Mouse (Mus musculus): ENCODE results near the gene Setd2. TPM values are rescaled to one million over a fixed set of nuclear protein-coding genes. Genes with fewer than 3 reads are reported as not detected.

Setd2 gene
- polyA plus RNA-seq, 1 experiment = 1.1 TPM

DNA sequence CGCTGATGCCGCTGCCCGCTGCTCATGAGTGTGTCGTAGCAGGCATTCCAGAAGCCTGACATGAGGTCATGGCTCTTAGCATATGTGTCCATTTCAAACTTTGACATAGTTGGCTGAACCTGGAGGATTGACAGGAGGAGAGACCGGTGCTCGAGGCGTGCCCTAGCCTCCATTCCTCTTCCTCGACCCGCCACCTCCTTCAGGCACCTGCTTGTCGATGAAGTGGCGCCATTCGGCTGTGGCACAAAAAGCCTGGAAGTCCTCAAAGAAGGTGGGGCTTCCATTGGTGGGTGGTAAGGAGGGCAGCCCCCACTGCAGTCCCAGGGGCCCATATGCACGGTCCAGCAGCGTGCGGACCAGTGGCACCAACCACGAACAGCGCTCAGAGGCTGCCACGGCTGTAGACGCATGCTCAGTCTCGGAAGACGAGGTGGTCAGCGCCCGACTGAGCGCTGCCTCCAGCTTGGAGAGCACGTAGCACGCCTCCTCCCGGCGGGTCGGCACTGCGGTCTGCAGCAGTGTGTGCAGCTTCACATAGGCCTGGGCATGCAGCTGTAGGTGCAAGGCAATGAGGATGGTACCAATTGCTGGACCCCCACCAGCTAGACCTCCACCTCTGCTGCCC lies 99.4 kb downstream of the Setd2 start:
- Histone ChIP-seq H3K4me1 (ENCODE audit: control insufficient read depth) (no peaks in the 10 kb centered on the region), H3K9me3 (ENCODE audit: control insufficient read depth, low read length) (no peaks in the 10 kb centered on the region), H3K4me3 (replicated peaks) (no peak overlapping the region), H3K36me3 (ENCODE audit: control insufficient read depth) (peaks cover 16% of the 10 kb centered on the region), H3K27me3 (ENCODE audit: control insufficient read depth) (no peaks in the 10 kb centered on the region)
- TF ChIP-seq TAL1 (IDR thresholded peaks at IDR 0.05; ENCODE audit: low read length) (no peak), GATA1 (IDR thresholded peaks at IDR 0.05; ENCODE audit: low read length) (no peak)

DNA sequence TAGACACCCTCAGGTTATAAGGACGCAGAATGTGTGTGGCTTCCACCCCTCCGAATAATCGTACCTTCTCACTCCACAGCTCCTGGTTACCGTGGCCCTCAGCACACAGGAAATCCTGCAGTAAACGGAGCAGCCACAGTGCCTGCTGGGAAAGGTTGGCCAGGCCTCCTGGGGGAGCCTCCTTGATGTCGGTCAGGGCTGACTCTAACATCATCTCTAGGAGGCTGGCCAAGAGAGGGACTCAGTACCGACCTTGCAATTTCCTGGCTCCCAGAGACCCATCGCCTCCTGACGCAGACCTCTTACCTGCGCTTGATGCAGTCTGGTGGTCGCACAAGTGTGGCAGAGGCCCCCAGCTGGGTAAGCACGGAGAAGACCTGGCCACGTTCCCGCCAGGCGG lies 100.3 kb downstream of the Setd2 start:
- Histone ChIP-seq H3K27me3 (ENCODE audit: control insufficient read depth) (no peaks in the 10 kb centered on the region), H3K36me3 (ENCODE audit: control insufficient read depth) (peaks cover 16% of the 10 kb centered on the region)
- TF ChIP-seq GATA1 (IDR thresholded peaks at IDR 0.05; ENCODE audit: low read length) (no peak), TAL1 (IDR thresholded peaks at IDR 0.05; ENCODE audit: low read length) (no peak)

DNA sequence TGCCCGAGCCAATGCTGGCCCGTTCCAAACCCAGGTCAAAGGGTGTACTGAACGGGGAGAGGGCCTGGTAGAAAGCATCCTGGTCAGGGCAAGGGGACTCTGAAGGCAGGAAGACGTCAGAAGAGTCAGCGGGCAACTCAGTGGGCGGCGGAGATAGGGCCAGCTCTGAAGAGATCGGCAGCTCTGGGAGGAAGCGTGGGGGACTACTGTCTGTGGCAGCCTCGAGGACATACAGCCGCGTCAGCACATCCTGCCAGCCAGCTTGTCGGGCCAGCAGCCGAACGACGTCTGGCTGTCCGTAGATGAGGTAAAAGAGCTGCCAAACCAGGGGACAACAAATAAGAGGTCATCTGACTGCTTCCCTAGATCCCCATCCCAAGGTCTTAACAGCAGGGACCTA lies 101.5 kb downstream of the Setd2 start:
- Histone ChIP-seq H3K36me3 (ENCODE audit: control insufficient read depth) (peaks cover 12% of the 10 kb centered on the region), H3K4me1 (ENCODE audit: control insufficient read depth) (no peaks in the 10 kb centered on the region), H3K27me3 (ENCODE audit: control insufficient read depth) (no peaks in the 10 kb centered on the region), H3K9me3 (ENCODE audit: control insufficient read depth, low read length) (no peaks in the 10 kb centered on the region), H3K4me3 (replicated peaks) (no peak overlapping the region)
- no peak for TF ChIP-seq GATA1 (IDR thresholded peaks at IDR 0.05; ENCODE audit: low read length)
- TF ChIP-seq TAL1 (IDR thresholded peaks at IDR 0.05; ENCODE audit: low read length) = no peak

More for the DNA sequence above, 100.3 kb downstream of the Setd2 start:
- no peak overlapping the region for H3K4me3 ChIP-seq (replicated peaks)
- no peaks in the 10 kb centered on the region for H3K4me1 ChIP-seq (ENCODE audit: control insufficient read depth)
- H3K9me3 ChIP-seq (ENCODE audit: control insufficient read depth, low read length) = no peaks in the 10 kb centered on the region

DNA sequence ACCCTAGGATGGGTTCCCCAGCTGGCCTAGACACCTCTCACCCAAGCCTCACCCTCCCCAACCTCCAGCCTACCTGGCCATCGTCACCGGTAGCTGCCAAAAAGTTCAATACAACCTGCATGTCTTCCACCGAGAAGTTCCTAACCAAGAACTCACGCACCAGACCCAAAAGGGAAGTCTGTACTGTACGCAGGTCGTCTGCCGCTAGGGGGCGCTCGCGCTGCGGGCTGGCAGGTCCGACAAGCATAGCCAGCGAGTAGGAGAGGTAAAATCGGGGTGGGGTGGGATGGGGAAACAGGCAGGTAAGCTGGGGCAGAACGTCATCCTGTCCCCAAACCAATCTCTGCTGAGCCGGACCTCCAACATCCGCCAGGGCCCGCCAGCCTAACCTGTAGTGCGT lies 102.8 kb downstream of the Setd2 start:
- Histone ChIP-seq H3K4me3 (replicated peaks) (no peak overlapping the region), H3K36me3 (ENCODE audit: control insufficient read depth) (peaks cover 12% of the 10 kb centered on the region), H3K9me3 (ENCODE audit: control insufficient read depth, low read length) (no peaks in the 10 kb centered on the region), H3K27me3 (ENCODE audit: control insufficient read depth) (no peaks in the 10 kb centered on the region), H3K4me1 (ENCODE audit: control insufficient read depth) (no peaks in the 10 kb centered on the region)
- TF ChIP-seq TAL1 (IDR thresholded peaks at IDR 0.05; ENCODE audit: low read length) (no peak), GATA1 (IDR thresholded peaks at IDR 0.05; ENCODE audit: low read length) (no peak)

DNA sequence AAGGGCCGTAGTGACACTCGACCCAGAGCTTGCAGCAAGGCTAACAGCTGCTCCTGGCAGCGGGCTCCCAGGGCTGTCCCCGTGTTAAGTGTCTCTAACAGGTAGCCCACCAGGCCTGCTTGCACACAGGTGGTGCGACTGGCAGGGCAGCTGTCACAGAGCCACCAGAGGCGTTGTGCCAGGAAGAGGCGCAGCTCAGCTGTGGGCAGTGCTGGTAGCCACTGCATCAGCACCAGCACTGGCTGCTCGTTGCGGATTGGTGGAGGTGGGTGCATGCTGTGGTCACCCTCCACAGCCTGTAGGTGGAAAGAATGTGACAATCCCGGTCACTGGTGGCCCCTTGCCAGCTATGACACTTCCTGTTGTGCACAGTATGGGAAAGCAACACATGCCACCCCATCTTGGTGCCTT lies 106.2 kb downstream of the Setd2 start:
- Histone ChIP-seq H3K27me3 (ENCODE audit: control insufficient read depth) (no peaks in the 10 kb centered on the region), H3K4me3 (replicated peaks) (no peak overlapping the region), H3K36me3 (ENCODE audit: control insufficient read depth) (peaks cover 5% of the 10 kb centered on the region), H3K9me3 (ENCODE audit: control insufficient read depth, low read length) (no peaks in the 10 kb centered on the region), H3K4me1 (ENCODE audit: control insufficient read depth) (no peaks in the 10 kb centered on the region)
- no peak for TF ChIP-seq TAL1 (IDR thresholded peaks at IDR 0.05; ENCODE audit: low read length)
- no peak for TF ChIP-seq GATA1 (IDR thresholded peaks at IDR 0.05; ENCODE audit: low read length)

DNA sequence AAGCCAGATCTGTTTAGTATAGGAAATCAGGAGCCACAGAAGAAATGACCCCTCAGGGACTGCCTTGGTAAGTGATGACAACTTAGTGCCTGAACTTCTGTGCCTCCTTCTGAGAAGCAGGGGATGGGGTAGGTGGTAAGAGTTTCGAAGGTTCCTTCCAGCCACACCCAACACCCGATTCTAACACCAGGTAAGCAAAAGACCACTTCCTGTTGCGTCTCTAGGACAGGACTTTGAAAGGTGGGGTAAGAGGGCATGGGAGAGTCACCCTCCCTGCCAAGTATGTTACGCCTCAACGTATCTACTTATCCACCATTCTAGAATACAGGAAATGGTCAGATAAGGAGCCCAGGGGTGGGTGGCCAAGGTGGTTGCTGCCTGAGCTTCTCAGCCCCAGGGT lies 108.6 kb downstream of the Setd2 start:
- TF ChIP-seq TAL1 (IDR thresholded peaks at IDR 0.05; ENCODE audit: low read length) = no peak
- TF ChIP-seq GATA1 (IDR thresholded peaks at IDR 0.05; ENCODE audit: low read length) = no peak

DNA sequence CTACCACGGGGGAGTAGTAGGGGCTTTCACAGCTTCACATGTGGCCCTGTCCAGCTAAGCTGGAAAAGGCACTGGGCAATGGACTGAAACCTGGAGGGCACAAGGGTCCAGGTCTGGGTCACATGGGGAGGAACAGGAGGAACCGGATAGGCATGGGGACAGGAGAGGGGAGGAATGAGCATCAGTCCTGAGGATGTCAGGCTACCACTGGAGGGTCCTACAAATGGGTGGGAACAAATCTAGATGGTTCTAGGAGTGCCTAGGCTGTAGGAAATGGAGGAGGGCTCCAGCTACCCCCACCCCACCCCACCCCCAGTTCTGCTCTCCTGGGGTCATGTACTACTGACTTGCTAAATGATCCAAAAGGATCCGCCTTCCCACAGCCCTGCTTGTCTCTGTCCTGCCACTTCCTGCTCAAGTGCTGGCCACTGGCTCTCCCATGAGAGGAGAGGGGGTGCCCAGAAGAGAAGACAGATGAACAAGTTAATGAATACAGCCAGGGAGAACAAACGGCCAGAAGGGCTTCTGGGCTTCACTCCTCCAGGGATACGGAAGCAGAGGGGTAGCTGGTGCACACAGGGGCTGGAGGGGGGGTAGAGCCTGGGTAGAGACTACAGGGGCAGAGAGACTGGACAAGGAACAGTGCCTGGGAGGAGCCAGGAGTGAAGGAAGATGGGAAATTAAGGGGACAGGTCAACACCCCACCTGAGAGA lies 110.6 kb downstream of the Setd2 start:
- Histone ChIP-seq H3K4me3 (replicated peaks) (no peak overlapping the region), H3K4me1 (ENCODE audit: control insufficient read depth) (peaks cover 9% of the 10 kb centered on the region), H3K27me3 (ENCODE audit: control insufficient read depth) (no peaks in the 10 kb centered on the region; the same call in 1 of the 2 replicates), H3K36me3 (ENCODE audit: control insufficient read depth) (peaks cover 1% of the 10 kb centered on the region; the same call in 1 of the 2 replicates), H3K9me3 (ENCODE audit: control insufficient read depth, low read length) (no peaks in the 10 kb centered on the region)
- TF ChIP-seq GATA1 (IDR thresholded peaks at IDR 0.05; ENCODE audit: low read length) = no peak
- no peak for TF ChIP-seq TAL1 (IDR thresholded peaks at IDR 0.05; ENCODE audit: low read length)

More for the DNA sequence above, 108.6 kb downstream of the Setd2 start:
- Histone ChIP-seq H3K9me3 (ENCODE audit: control insufficient read depth, low read length) (no peaks in the 10 kb centered on the region), H3K27me3 (ENCODE audit: control insufficient read depth) (no peaks in the 10 kb centered on the region; the same call in 1 of the 2 replicates), H3K36me3 (ENCODE audit: control insufficient read depth) (peaks cover 3% of the 10 kb centered on the region; the same call in 1 of the 2 replicates), H3K4me3 (replicated peaks) (no peak overlapping the region), H3K4me1 (ENCODE audit: control insufficient read depth) (peaks cover 9% of the 10 kb centered on the region)

DNA sequence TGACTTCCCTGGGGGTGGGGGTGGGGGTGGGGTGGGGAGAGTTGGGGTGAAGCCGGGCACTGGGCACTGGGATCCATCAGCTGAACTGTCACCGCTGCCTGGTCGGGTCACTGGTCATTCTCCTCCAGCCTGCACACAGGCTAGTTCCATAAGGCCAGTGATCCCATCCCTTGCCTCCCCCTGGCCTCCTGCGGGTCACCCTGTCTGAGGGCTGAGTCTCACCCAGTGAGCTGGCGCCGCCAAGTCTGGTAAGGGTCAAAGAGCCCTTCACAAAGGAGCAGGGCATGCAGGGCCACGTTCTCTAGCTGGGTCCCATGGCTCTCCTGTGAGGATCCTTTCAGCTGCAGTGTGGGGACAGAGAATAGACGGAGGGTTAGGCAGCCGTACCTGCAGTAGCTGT lies 111.4 kb downstream of the Setd2 start:
- no peaks in the 10 kb centered on the region for H3K9me3 ChIP-seq (ENCODE audit: control insufficient read depth, low read length)
- peaks cover 9% of the 10 kb centered on the region for H3K4me1 ChIP-seq (ENCODE audit: control insufficient read depth)
- no peaks in the 10 kb centered on the region; the same call in 1 of the 2 replicates for H3K27me3 ChIP-seq (ENCODE audit: control insufficient read depth)
- TF ChIP-seq GATA1 (IDR thresholded peaks at IDR 0.05; ENCODE audit: low read length) (no peak), TAL1 (IDR thresholded peaks at IDR 0.05; ENCODE audit: low read length) (no peak)
- no peaks in the 10 kb centered on the region for H3K36me3 ChIP-seq (ENCODE audit: control insufficient read depth)
- H3K4me3 ChIP-seq (replicated peaks) = no peak overlapping the region

DNA sequence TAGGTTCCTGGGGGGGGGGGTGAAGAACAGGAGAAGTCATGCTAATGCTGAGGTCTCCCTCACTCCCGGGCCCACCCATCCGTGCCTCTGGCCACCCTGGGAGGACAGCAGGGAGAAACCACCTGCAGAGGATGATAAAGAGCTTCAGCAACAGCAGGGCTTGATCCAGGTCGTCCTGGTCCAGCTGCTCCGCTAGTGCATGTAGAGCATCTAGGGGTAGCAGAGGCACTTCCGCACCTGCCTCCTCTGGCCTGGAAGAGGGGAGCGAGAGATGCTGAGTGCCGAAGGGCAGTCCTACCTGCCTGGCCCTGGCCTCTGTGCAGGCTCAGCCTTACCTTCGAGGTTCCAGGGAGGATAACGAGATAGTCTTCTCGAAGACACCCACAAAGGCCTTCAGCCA lies 111.9 kb downstream of the Setd2 start:
- no peak overlapping the region for H3K4me3 ChIP-seq (replicated peaks)
- peaks cover 9% of the 10 kb centered on the region for H3K4me1 ChIP-seq (ENCODE audit: control insufficient read depth)
- H3K27me3 ChIP-seq (ENCODE audit: control insufficient read depth) = no peaks in the 10 kb centered on the region; the same call in 1 of the 2 replicates
- no peak for TF ChIP-seq GATA1 (IDR thresholded peaks at IDR 0.05; ENCODE audit: low read length)
- TF ChIP-seq TAL1 (IDR thresholded peaks at IDR 0.05; ENCODE audit: low read length) = no peak
- H3K9me3 ChIP-seq (ENCODE audit: control insufficient read depth, low read length) = no peaks in the 10 kb centered on the region
- H3K36me3 ChIP-seq (ENCODE audit: control insufficient read depth) = no peaks in the 10 kb centered on the region

All from erythroblast, embryonic 14.5 days (primary cell).